Mouse (Mus musculus) limb, embryonic 10.5 days (tissue): ENCODE measurements around the gene Spata21. TPM values are rescaled to one million over a fixed set of nuclear protein-coding genes. Genes with fewer than 3 reads are reported as not detected.

Experiments used
- DNase-seq: peaks from one replicate; pipeline ENCODE4 v3.0.0-alpha.2; 2017; ENCODE audit warnings: low spot score
- H3K27ac ChIP-seq: fragments of 300-500 bp; sonication (generic); 2 replicates; pipeline ENCODE4 v1.5.1; 2016; ENCODE audit warnings: mild to moderate bottlenecking
- H3K27me3 ChIP-seq: fragments of 300-500 bp; sonication (generic); 2 replicates; pipeline ENCODE4 v1.6.1; 2016; ENCODE audit warnings: low read depth, mild to moderate bottlenecking; ENCODE audit not compliant: poor library complexity, severe bottlenecking
- H3K36me3 ChIP-seq: fragments of 300-500 bp; sonication (generic); 2 replicates; pipeline ENCODE4 v1.6.1; 2016; ENCODE audit warnings: mild to moderate bottlenecking, moderate library complexity
- H3K4me1 ChIP-seq: fragments of 300-500 bp; sonication (generic); 2 replicates; pipeline ENCODE4 v1.6.1; 2016
- H3K4me3 ChIP-seq: fragments of 300-500 bp; sonication (generic); 2 replicates; pipeline ENCODE4 v1.5.1; 2016; ENCODE audit warnings: mild to moderate bottlenecking, moderate library complexity
- H3K9me3 ChIP-seq: fragments of 300-500 bp; sonication (generic); replicated peaks from 2 replicates; pipeline ENCODE4 v1.6.1; 2016; ENCODE audit warnings: mild to moderate bottlenecking
- WGBS: fragments of 180-500 bp; shearing (Covaris S2); methylation state at CpG from one replicate; pipeline ENCODE4 v1.1.7; 2016; 5-methylcytosine and 5-hydroxymethylcytosine counted together
- polyA plus RNA-seq: library from polyadenylated mRNA; unstranded; fragments of >200 nt; fragmentation: Nextera tagmentation; extraction: Ambion mirVana; gene quantifications from 2 replicates; pipeline ENCODE4 v1.2.1, GENCODE M21; 2016

The Spata21 gene
- 0.18 TPM in 1 of 2 replicates, not detected in the other for polyA plus RNA-seq

DNA sequence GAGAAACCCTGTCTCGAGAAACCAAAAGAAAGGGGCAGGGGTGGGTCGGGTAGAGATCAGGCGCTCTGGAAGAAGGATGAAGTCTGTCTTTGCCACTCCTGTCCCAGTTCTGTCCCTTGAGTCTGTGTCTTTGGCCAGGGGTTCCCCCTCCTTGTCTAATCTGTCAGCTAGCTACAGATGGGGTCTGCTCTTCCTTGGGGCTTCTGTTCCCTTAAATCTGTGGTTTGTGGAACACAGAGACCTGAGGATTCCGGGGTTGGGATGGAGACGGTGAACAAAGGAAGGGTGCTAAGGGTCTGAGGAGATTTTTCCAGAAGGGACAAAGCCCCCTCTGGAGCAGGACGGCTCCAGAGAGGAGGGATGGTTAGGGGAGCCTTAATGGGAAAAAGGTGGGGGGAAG lies at the start of gene Spata21:
Gene Spata21, plus strand, starts transcription at position 301 of the 400 bp plus-strand sequence.
- peak within 1 kb of the TSS; percentile 42; the same call in 1 of the 2 replicates for H3K27ac ChIP-seq
- no peaks in the 10 kb centered on the region for H3K36me3 ChIP-seq
- DNase-seq, result no peak
- H3K27me3 ChIP-seq, result peaks cover 4% of the 10 kb centered on the region; the same call in 1 of the 2 replicates
- no peak within 1 kb of the TSS for H3K4me3 ChIP-seq
- H3K4me1 ChIP-seq, result peaks cover 6% of the 10 kb centered on the region; the same call in 1 of the 2 replicates
- WGBS, result 74% methylated on average over 6 of the region's 6 CpGs
- no peaks in the 10 kb centered on the region for H3K9me3 ChIP-seq

DNA sequence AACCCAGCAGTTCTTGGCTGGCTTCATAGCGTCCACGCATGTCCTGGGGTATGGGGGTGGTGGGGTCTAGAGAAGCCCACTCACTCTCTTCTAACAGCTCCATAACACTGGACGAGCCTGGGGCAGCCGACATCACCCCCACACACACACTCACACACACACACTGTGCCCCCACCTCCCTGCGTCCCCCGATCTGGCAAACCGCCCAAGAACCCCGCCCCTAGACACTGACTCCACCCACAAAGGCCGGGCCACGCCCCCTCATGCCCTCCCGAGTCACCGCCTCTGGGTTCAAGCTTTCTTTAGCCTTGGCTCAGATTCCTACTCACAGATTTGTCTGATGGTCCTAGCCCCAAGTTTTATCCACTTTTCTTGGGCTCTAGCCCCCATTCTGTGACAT lies 47.0 kb upstream of the Spata21 start:
- no peaks in the 10 kb centered on the region for H3K9me3 ChIP-seq
- H3K4me1 ChIP-seq, result peaks cover 8% of the 10 kb centered on the region
- H3K36me3 ChIP-seq, result peaks cover 82% of the 10 kb centered on the region
- no peak overlapping the region for H3K27ac ChIP-seq
- H3K4me3 ChIP-seq, result no peak overlapping the region
- H3K27me3 ChIP-seq, result no peaks in the 10 kb centered on the region
- DNase-seq, result no peak
- WGBS, result 49% methylated on average over 12 of the region's 12 CpGs

DNA sequence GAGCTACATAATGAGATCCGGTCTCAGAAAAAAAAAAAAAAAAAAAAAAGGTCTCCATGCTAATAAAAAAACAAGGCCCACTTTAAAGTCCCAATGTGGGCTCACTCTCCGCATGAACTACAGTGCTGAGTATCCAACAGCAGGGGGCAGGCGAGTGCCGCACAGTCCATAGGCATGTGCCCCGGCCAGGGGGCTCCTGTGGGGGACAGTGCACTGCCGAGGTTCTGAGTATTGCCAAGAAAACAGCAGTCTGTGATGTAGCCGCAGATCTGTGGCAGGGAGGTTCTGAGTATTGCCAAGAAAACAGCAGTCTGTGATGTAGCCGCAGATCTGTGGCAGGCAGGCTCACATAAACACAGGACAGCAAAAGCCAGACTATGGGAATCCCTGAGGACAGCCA lies 43.3 kb upstream of the Spata21 start:
- peak; percentile 79 for DNase-seq
- Histone ChIP-seq H3K9me3 (no peaks in the 10 kb centered on the region), H3K4me1 (peaks cover 15% of the 10 kb centered on the region), H3K27ac (peak overlapping the region; percentile 14; the same call in 1 of the 2 replicates), H3K4me3 (no peak overlapping the region), H3K36me3 (peaks cover 81% of the 10 kb centered on the region), H3K27me3 (no peaks in the 10 kb centered on the region)
- 31% methylated on average over 8 of the region's 8 CpGs for WGBS

DNA sequence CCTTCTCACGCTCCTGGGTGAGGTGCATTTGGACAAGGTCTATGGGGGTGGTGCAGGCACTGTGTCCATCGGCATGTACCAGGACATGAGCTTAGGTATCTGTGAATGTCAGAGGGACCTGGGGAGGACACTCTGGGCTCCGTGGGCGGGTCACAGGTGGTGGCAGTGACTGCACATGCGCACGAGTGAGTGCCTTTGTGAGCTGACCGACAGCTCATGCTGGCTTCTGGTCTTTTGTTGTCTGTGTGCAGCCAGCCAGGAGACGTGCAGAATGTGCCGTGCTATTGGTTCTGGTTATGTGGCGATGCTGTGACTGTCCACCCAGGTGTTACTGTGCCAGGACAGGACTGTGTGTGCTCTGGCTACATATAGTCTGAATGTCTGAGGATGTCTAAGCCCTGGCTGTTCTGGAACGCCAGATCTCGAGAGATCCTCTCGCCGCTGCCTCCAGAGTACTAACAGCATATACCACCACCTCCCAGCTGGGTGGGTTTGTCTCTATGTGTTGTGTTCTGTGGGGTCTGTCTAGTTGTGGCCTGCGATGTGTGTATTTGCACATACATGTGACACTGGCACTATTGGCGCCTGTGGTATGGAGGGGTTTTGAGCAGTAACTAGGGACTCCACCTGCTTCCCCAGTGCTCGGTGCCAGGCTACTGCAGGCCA lies 39.2 kb upstream of the Spata21 start:
- H3K36me3 ChIP-seq, result peaks cover 73% of the 10 kb centered on the region

DNA sequence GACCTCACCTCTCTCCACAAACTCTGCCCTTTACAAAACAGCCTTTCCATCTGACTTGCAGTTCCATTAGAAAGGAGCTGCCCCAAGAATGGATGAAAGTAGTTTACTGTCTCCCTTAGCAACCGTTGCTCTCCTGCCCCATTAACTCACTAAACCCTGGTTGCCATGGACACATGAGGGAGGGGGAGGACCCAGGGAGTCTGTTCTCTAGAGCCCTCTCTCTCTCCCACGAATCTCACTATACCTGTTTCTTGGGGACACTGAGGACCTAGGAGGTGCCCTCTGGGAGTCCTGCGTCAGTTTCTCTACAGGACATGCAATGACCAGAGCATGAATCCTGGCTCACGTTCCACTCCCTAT lies 38.7 kb upstream of the Spata21 start:
- Histone ChIP-seq H3K27ac (no peak overlapping the region), H3K27me3 (no peaks in the 10 kb centered on the region), H3K36me3 (peaks cover 76% of the 10 kb centered on the region), H3K4me1 (peaks cover 26% of the 10 kb centered on the region), H3K4me3 (no peak overlapping the region), H3K9me3 (no peaks in the 10 kb centered on the region)
- 52% methylated on average over 4 of the region's 4 CpGs for WGBS
- DNase-seq, result no peak

More for the DNA sequence above, 39.2 kb upstream of the Spata21 start:
- Histone ChIP-seq H3K4me1 (peaks cover 23% of the 10 kb centered on the region), H3K4me3 (no peak overlapping the region), H3K27me3 (no peaks in the 10 kb centered on the region), H3K27ac (no peak overlapping the region), H3K9me3 (no peaks in the 10 kb centered on the region)
- WGBS, result 90% methylated on average over 17 of the region's 17 CpGs
- no peak for DNase-seq

DNA sequence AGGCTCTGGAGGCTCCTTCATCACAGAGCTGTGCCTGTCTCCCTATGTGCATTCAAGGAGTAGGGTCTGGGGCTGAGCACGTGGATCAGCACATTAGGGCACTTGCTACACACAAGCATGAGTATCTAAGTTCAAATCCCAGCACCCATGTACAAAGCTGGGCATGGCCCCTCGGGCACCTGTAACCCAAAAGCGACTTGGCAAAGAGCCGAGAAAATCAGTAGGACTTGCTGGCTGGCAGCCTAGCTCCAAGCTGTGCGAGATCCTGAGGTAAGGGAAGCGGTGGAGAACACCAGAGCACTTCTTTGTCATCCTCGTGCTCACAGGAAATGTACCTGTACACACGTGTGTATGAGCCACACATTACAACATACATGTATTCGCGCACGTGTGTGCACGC lies 35.7 kb upstream of the Spata21 start:
- peak overlapping the region; percentile 22; the same call in 1 of the 2 replicates for H3K27ac ChIP-seq
- WGBS, result 94% methylated on average over 12 of the region's 12 CpGs
- H3K27me3 ChIP-seq, result no peaks in the 10 kb centered on the region
- H3K36me3 ChIP-seq, result peaks cover 80% of the 10 kb centered on the region
- no peaks in the 10 kb centered on the region for H3K9me3 ChIP-seq
- peaks cover 23% of the 10 kb centered on the region for H3K4me1 ChIP-seq
- H3K4me3 ChIP-seq, result no peak overlapping the region
- no peak for DNase-seq

DNA sequence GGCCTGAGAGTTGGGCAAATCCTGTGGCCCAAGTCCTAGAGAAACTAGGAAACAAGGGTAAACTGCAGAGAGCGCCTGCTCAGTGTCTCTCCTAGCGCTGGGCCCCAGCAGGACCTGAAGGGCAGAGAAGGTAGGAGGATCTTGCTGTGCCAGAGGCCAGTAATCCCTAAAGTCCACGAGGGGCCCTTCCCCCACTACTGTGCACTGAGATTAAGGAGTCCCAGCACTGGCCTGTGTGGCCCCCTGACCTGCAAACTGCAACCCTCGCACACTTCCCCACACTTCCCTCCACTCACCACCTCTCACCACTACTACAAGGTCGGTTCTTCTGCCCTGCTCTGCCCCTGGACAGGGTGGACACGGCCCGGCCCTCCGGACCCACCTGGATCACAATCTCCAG lies 35.0 kb upstream of the Spata21 start:
- Histone ChIP-seq H3K27me3 (no peaks in the 10 kb centered on the region), H3K27ac (peak overlapping the region; percentile 22; the same call in 1 of the 2 replicates), H3K4me3 (no peak overlapping the region), H3K4me1 (peaks cover 23% of the 10 kb centered on the region), H3K9me3 (no peaks in the 10 kb centered on the region), H3K36me3 (peaks cover 86% of the 10 kb centered on the region)
- no peak for DNase-seq
- WGBS, result 60% methylated on average over 8 of the region's 8 CpGs

DNA sequence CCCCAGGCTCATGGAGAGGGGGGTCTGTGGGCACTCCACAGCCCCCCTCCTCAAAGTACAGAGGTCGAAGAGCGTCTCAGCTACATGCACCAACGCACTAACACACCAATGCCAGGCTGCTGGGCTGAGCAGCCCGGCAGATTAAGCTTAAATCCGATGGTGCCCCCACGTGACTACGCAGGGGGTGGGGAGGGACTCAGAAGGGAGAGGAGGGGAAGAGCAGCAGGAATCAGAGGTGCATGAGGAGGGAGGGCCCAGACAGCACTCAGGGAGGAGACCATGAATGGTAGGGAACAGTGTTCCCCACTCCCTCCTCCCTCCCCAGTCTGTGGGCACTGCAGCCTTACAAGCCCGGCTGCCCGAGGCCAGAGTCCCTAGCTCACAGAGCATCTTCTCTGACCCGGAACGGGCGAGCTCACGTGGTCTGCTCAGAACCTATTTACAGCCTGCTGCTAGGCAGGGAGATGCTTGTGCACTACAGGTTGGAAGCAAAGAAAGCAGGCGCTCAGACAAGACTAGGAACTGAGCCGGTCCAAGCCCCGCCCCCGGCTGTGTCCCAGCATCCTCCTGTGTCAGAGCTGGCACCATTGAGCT lies 34.5 kb upstream of the Spata21 start:
- Histone ChIP-seq H3K9me3 (no peaks in the 10 kb centered on the region), H3K27ac (peak overlapping the region; percentile 22; the same call in 1 of the 2 replicates), H3K27me3 (no peaks in the 10 kb centered on the region), H3K4me1 (peaks cover 24% of the 10 kb centered on the region), H3K4me3 (0 out of 2 replicates have a peak overlapping the region, but pooled peaks have one; percentile 1), H3K36me3 (peaks cover 81% of the 10 kb centered on the region)
- DNase-seq, result no peak
- WGBS, result 40% methylated on average over 17 of the region's 17 CpGs

DNA sequence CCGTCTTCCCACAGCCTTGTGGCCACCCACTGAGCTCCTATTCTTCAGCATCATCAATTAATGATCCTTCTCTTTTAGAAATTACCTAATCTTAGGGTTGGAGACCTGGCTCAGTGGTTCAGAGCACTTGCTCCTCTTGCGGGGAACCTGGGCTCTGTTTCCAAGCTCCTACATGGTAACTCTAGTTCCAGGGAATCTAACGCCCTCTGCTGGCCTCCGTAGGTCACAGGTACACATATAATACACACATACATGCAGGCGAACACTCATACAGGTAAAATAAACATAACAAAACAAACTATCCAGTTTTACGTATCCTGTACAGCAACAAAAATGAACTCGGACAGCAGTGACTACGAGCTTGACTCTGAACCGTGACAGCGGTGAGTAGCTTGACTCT lies 31.2 kb upstream of the Spata21 start:
- no peak overlapping the region for H3K4me3 ChIP-seq
- no peak overlapping the region for H3K27ac ChIP-seq
- DNase-seq, result no peak
- H3K9me3 ChIP-seq, result no peaks in the 10 kb centered on the region
- WGBS, result 97% methylated on average over 10 of the region's 10 CpGs
- peaks cover 41% of the 10 kb centered on the region for H3K4me1 ChIP-seq
- H3K36me3 ChIP-seq, result peaks cover 57% of the 10 kb centered on the region
- H3K27me3 ChIP-seq, result no peaks in the 10 kb centered on the region

DNA sequence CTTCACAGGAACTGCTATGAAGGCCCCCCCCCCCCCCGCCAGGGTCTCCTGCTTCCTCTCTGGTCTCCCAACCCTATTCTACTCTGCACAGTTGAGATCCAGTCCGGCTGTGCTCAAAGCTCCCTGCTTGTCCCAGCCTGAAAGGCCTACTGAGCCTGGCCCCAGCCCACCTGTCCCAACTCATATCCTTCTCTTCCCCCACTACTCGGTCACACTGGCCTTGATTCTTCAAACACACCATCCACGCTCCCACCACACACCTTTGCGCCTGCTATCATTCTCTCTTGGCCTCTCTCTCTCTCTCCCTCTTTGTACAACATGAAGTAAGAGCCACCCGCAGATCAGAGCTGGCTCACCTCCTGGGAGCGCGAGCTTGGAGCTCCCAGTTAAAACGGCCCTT lies 29.3 kb upstream of the Spata21 start:
- H3K27me3 ChIP-seq, result no peaks in the 10 kb centered on the region
- 0 out of 2 replicates have a peak overlapping the region, but pooled peaks have one; percentile 67 for H3K4me3 ChIP-seq
- H3K9me3 ChIP-seq, result no peaks in the 10 kb centered on the region
- peaks cover 41% of the 10 kb centered on the region for H3K36me3 ChIP-seq
- H3K27ac ChIP-seq, result peak overlapping the region; percentile 92; the same call in 1 of the 2 replicates
- WGBS, result 88% methylated on average over 9 of the region's 9 CpGs
- peaks cover 29% of the 10 kb centered on the region for H3K4me1 ChIP-seq
- no peak for DNase-seq

DNA sequence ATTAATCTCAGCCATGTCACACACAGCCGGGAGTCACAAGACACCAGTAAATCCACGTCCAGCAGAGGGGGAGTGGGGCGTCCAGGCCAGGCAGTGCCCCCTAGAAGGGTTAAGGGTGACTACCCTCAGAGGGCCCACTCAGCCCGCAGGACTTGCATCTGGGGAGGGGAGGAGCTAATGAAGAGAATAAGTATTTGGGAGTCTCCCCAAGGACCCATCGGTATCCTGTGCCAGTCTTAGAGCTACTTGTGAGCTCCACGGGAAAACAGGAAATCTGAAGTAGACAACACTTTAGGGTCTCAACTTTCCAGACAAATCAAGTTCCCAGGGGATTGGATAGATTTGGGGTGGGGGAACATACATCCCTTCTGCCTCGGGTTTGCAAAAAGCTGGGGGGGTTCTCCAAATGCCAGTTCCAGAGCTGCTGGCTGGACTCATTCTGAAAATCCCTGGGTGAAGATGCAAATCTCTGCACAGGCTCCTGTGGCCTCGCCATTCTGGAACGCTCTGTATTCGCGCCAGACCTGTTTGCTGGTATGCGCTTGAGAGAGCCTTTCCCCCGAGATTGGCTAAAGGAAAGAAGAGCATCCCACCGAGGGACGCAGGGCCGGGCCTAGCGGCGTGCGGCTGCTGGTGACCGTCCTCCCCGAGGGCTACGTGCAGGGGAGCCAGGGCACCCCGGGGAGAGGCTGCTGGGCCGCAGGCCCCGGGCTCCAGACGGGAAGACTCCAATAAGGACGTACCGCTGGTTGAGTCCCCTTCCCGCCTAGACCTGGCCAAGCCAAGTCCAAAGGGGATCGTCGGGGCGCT lies 28.3 kb upstream of the Spata21 start:
- Histone ChIP-seq H3K27ac (peak overlapping the region; percentile 92), H3K9me3 (no peaks in the 10 kb centered on the region), H3K4me1 (peaks cover 26% of the 10 kb centered on the region), H3K27me3 (no peaks in the 10 kb centered on the region), H3K36me3 (peaks cover 32% of the 10 kb centered on the region), H3K4me3 (peak overlapping the region; percentile 67)
- 3% methylated on average over 32 of the region's 32 CpGs for WGBS
- peak; percentile 48 for DNase-seq

DNA sequence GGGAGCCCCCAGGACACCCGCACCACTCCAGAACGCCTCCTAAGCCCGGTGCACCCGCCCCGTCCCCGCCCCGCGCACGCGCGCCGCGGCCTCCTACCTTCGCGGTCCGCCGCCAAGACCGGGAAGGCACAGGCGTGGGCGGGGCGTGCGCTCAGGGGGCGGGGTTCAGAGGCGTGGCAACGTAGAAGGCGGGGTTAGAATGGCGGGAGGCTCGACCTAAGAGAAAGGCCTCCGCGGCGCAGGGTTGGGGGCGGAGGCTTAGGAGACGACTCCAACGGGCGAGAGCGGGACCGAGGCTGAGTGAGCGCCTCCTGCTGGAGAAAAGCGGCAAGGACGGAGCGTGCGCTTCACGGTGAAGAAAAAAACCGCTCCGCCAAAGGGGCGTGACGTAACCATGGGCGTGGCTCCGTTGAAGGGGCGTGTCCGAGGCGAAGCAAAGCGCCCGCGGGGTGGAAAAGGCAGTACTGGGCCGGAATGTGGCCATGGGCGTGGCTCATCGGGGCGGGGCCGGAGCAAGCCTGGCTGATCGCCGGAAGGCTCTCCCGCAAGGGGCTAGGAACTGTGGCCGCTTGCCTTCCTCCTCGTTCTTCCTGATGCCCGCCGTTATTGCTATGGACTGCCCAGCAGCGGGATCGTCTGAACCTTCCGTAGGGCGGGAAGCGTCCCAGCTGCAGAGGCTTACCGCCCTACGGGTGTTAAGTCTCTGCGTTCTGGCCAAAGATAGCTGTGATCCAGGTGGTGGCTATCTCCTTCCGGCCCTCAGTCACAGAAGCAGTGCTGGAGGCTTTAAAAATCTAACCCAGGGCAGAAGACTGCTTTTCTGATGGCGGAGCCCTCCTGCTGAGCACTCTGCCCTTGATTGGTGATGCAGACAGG lies 27.5 kb upstream of the Spata21 start, which contains the start of gene Crocc:
Gene Crocc, minus strand, starts transcription at position 125 of the 876 bp plus-strand sequence.
- H3K9me3 ChIP-seq, result no peaks in the 10 kb centered on the region
- peak within 1 kb of the TSS; percentile 92 for H3K27ac ChIP-seq
- H3K4me3 ChIP-seq, result peak within 1 kb of the TSS; percentile 67
- H3K4me1 ChIP-seq, result peaks cover 26% of the 10 kb centered on the region
- WGBS, result under 1% methylated on average over 77 of the region's 77 CpGs
- no peaks in the 10 kb centered on the region for H3K27me3 ChIP-seq
- DNase-seq, result peak; percentile 100
- peaks cover 27% of the 10 kb centered on the region for H3K36me3 ChIP-seq
